Mouse (Mus musculus) heart, postnatal 0 days (tissue): ENCODE results near the gene Hist1h2bn.

Experiments
- CTCF ChIP-seq: IDR thresholded peaks from 2 replicates; pipeline ENCODE4 v1.5.1; 2016; ENCODE audit warnings: antibody characterized with exemption, control low read depth, low read depth
- EP300 ChIP-seq: IDR thresholded peaks from 2 replicates; pipeline ENCODE4 v1.6.1; 2016; ENCODE audit warnings: antibody characterized with exemption, low read depth

- TF ChIP-seq CTCF (no peak), EP300 (no peak)
Measured at GRCm38 (mm10) chr13:21786189-21786898, 32.4 kb downstream of the Hist1h2bn start.
